Mouse (Mus musculus) olfactory bulb, adult 2 months (tissue): ENCODE data around the gene Nynrin. TPM values are rescaled to one million over a fixed set of nuclear protein-coding genes. Genes with fewer than 3 reads are reported as not detected.
A peak's percentile ranks its signal among the peaks of the same experiment; 100 is the strongest.

Source experiments
- H3K27ac ChIP-seq: fragments of 200-500 bp; 2 replicates; pipeline ENCODE4 v1.5.1; 2012; ENCODE audit warnings: low read depth, low read length; ENCODE audit not compliant: insufficient read depth
- H3K4me1 ChIP-seq: fragments of 200-500 bp; 2 replicates; pipeline ENCODE4 v1.6.1; 2012; ENCODE audit warnings: low read length; ENCODE audit not compliant: control insufficient read depth, insufficient read depth
- H3K4me3 ChIP-seq: fragments of 200-500 bp; 2 replicates; pipeline ENCODE4 v1.5.1; 2012; ENCODE audit warnings: mild to moderate bottlenecking, low read depth, low read length, moderate library complexity; ENCODE audit not compliant: insufficient read depth
- CTCF ChIP-seq: fragments of 200-500 bp; IDR thresholded peaks from 2 replicates; pipeline ENCODE4 v1.5.1; 2012; ENCODE audit warnings: low read depth, mild to moderate bottlenecking, low read length, moderate library complexity; ENCODE audit not compliant: insufficient read depth
- POLR2A ChIP-seq: fragments of 200-500 bp; IDR thresholded peaks from 2 replicates; pipeline ENCODE4 v1.6.1; 2012; ENCODE audit warnings: mild to moderate bottlenecking, low read depth, low read length, moderate library complexity; ENCODE audit not compliant: insufficient read depth
- WGBS: fragments of 180-500 bp; shearing (Covaris S2); methylation state at CpG from one replicate; pipeline ENCODE4 v1.1.7; 2018; 5-methylcytosine and 5-hydroxymethylcytosine counted together
- polyA plus RNA-seq: library from polyadenylated mRNA; stranded (reverse); fragments of >200 nt; gene quantifications from 2 replicates; pipeline ENCODE4 v1.2.4, GENCODE M21; 2012; ENCODE audit warnings: low replicate concordance; ENCODE audit not compliant: missing spikeins, insufficient read depth, insufficient read length

The Nynrin gene
- polyA plus RNA-seq, 1 experiment: not detected

GRCm38 (mm10) chr14:55900414-55900755, 46.6 kb downstream of the Nynrin start:
- H3K4me1 ChIP-seq: peaks cover 7% of the 10 kb centered on the region; the same call in 1 of the 2 replicates
- H3K27ac ChIP-seq: peak overlapping the region; percentile 78
- peak overlapping the region; percentile 62 for H3K4me3 ChIP-seq
- WGBS: 4% methylated on average over 12 of the region's 12 CpGs
- TF ChIP-seq POLR2A: 0 out of 2 replicates have a peak, but pooled peaks have one; percentile 50
- no peak for TF ChIP-seq CTCF

- Histone ChIP-seq H3K4me1 (peaks cover 4% of the 10 kb centered on the region; the same call in 1 of the 2 replicates), H3K4me3 (no peak overlapping the region), H3K27ac (no peak overlapping the region)
- WGBS: 4% methylated on average over 1 of the region's 1 CpGs
- TF ChIP-seq POLR2A: no peak
- no peak for TF ChIP-seq CTCF
These were observed 51.7 kb downstream of the Nynrin start for GRCm38 (mm10) chr14:55905518-55905917.

- WGBS: 73% methylated on average over 4 of the region's 4 CpGs
- Histone ChIP-seq H3K27ac (no peak overlapping the region), H3K4me1 (no peaks in the 10 kb centered on the region), H3K4me3 (no peak overlapping the region)
- TF ChIP-seq POLR2A (no peak), CTCF (no peak)
These were observed 59.6 kb downstream of the Nynrin start for GRCm38 (mm10) chr14:55913406-55913805.

- Histone ChIP-seq H3K4me1 (no peaks in the 10 kb centered on the region), H3K27ac (no peak overlapping the region), H3K4me3 (no peak overlapping the region)
- no peak for TF ChIP-seq CTCF
- no peak for TF ChIP-seq POLR2A
- 43% methylated on average over 14 of the region's 14 CpGs for WGBS
These were observed 64.7 kb downstream of the Nynrin start for GRCm38 (mm10) chr14:55918240-55919082.

- H3K4me1 ChIP-seq: no peaks in the 10 kb centered on the region
- 91% methylated on average over 7 of the region's 7 CpGs for WGBS
- TF ChIP-seq POLR2A: no peak
- no peak for TF ChIP-seq CTCF
- H3K27ac ChIP-seq: no peak overlapping the region
- H3K4me3 ChIP-seq: no peak overlapping the region
These were observed 68.8 kb downstream of the Nynrin start for GRCm38 (mm10) chr14:55922475-55923232.

Other genes starting within 250 kb of the Nynrin start
- not detected in 2 replicates for gene Rec8, start 236.0 kb upstream of the Nynrin start, polyA plus RNA-seq
- gene Ipo4, start 218.1 kb upstream of the Nynrin start, polyA plus RNA-seq: not detected in 2 replicates
- gene Gm49378, start 216.1 kb upstream of the Nynrin start, polyA plus RNA-seq: not detected in 2 replicates
- gene Tm9sf1, start 210.2 kb upstream of the Nynrin start, polyA plus RNA-seq: not detected in 2 replicates
- not detected in 2 replicates for gene Tssk4, start 203.8 kb upstream of the Nynrin start, polyA plus RNA-seq
- gene Mdp1, start 193.5 kb upstream of the Nynrin start, polyA plus RNA-seq: not detected in 2 replicates
- not detected in 2 replicates for gene Gmpr2, start 182.1 kb upstream of the Nynrin start, polyA plus RNA-seq
- gene Nedd8, start 181.9 kb upstream of the Nynrin start, polyA plus RNA-seq: not detected in 2 replicates
- not detected in 2 replicates for gene Tinf2, start 172.2 kb upstream of the Nynrin start, polyA plus RNA-seq
- gene Tgm1, start 140.1 kb upstream of the Nynrin start, polyA plus RNA-seq: not detected in 2 replicates
- gene Rabggta, start 131.7 kb upstream of the Nynrin start, polyA plus RNA-seq: not detected in 2 replicates
- not detected in 2 replicates for gene Dhrs1, start 108.3 kb upstream of the Nynrin start, polyA plus RNA-seq
- gene Nop9, start 108.3 kb upstream of the Nynrin start, polyA plus RNA-seq: not detected in 2 replicates
- gene Cideb, start 95.6 kb upstream of the Nynrin start, polyA plus RNA-seq: not detected in 2 replicates
- gene Ltb4r2, start 92.6 kb upstream of the Nynrin start, polyA plus RNA-seq: not detected in 2 replicates
- gene Ltb4r1, start 88.0 kb upstream of the Nynrin start, polyA plus RNA-seq: not detected in 2 replicates
- not detected in 2 replicates for gene Adcy4, start 69.9 kb upstream of the Nynrin start, polyA plus RNA-seq
- not detected in 2 replicates for gene Ripk3, start 65.1 kb upstream of the Nynrin start, polyA plus RNA-seq
- not detected in 2 replicates for gene Nfatc4, start 30.9 kb upstream of the Nynrin start, polyA plus RNA-seq
- not detected in 2 replicates for gene Cbln3, start 30.4 kb downstream of the Nynrin start, polyA plus RNA-seq
- gene Khnyn, start 30.9 kb downstream of the Nynrin start, polyA plus RNA-seq: not detected in 2 replicates
- gene Sdr39u1, start 46.3 kb downstream of the Nynrin start, polyA plus RNA-seq: not detected in 2 replicates
- gene Cma1, start 90.7 kb downstream of the Nynrin start, polyA plus RNA-seq: not detected in 2 replicates
- not detected in 2 replicates for gene Cma2, start 97.0 kb downstream of the Nynrin start, polyA plus RNA-seq
- gene Mcpt1, start 164.0 kb downstream of the Nynrin start, polyA plus RNA-seq: not detected in 2 replicates
- gene Mcpt9, start 176.5 kb downstream of the Nynrin start, polyA plus RNA-seq: not detected in 2 replicates
- gene Mcpt2, start 188.0 kb downstream of the Nynrin start, polyA plus RNA-seq: not detected in 2 replicates
- gene Mcpt4, start 208.3 kb downstream of the Nynrin start, polyA plus RNA-seq: not detected in 2 replicates
- not detected in 2 replicates for gene Mcpt8, start 231.3 kb downstream of the Nynrin start, polyA plus RNA-seq
- not detected in 2 replicates for gene Ctsg, start 248.6 kb downstream of the Nynrin start, polyA plus RNA-seq